Mouse (Mus musculus) kidney, adult 11 months (tissue): ENCODE data around the gene Olfr571.

Experiments
- DNase-seq: peaks from one replicate; pipeline ENCODE4 v3.0.0; 2022

Gene Olfr571

GRCm38 (mm10) chr7:102917032-102917875, at the start of gene Olfr571:
Olfr571 (minus strand) TSS chr7:102917536.
- no peak for DNase-seq

- DNase-seq: no peak
Measured at GRCm38 (mm10) chr7:102962360-102962759, 45.0 kb upstream of the Olfr571 start, which contains the start of gene Olfr576. Olfr576 (plus strand) TSS chr7:102962660.

GRCm38 (mm10) chr7:102958593-102958992, 41.3 kb upstream of the Olfr571 start, which contains the start of gene Olfr575:
Olfr575 (minus strand) TSS chr7:102958775.
- DNase-seq: no peak

GRCm38 (mm10) chr7:102958137-102958536, 40.8 kb upstream of the Olfr571 start:
- no peak for DNase-seq

- no peak for DNase-seq
Measured at GRCm38 (mm10) chr7:102950732-102951131, 33.4 kb upstream of the Olfr571 start.

GRCm38 (mm10) chr7:102948167-102948566, 30.8 kb upstream of the Olfr571 start, which contains the start of gene Olfr574:
Olfr574 (plus strand) TSS chr7:102948467.
- no peak for DNase-seq

- no peak for DNase-seq
Measured at GRCm38 (mm10) chr7:102943417-102943816, 26.1 kb upstream of the Olfr571 start.

GRCm38 (mm10) chr7:102942475-102942874, 25.1 kb upstream of the Olfr571 start, which contains the start of gene Olfr573-ps1:
Olfr573-ps1 (minus strand) TSS chr7:102942575.
- no peak for DNase-seq

GRCm38 (mm10) chr7:102927105-102927504, 9.8 kb upstream of the Olfr571 start:
- DNase-seq: no peak

- DNase-seq: no peak
Measured at GRCm38 (mm10) chr7:102924109-102924508, 6.8 kb upstream of the Olfr571 start, which contains the start of gene Olfr572. Olfr572 (plus strand) TSS chr7:102924409.

GRCm38 (mm10) chr7:102919632-102920031, 2.3 kb upstream of the Olfr571 start:
- no peak for DNase-seq

GRCm38 (mm10) chr7:102916405-102916804, 931 bp downstream of the Olfr571 start:
- no peak for DNase-seq

GRCm38 (mm10) chr7:102915261-102915660, 2.1 kb downstream of the Olfr571 start:
- no peak for DNase-seq

GRCm38 (mm10) chr7:102890782-102891181, 26.6 kb downstream of the Olfr571 start, which contains the start of gene Olfr569:
Olfr569 (minus strand) TSS chr7:102890882.
- no peak for DNase-seq

- no peak for DNase-seq
Measured at GRCm38 (mm10) chr7:102876822-102877221, 40.5 kb downstream of the Olfr571 start, which contains the start of gene Olfr568. Olfr568 (plus strand) TSS chr7:102877122.

- no peak for DNase-seq
Measured at GRCm38 (mm10) chr7:102858665-102859064, 58.7 kb downstream of the Olfr571 start, which contains the start of gene Olfr566. Olfr566 (minus strand) TSS chr7:102858765.

GRCm38 (mm10) chr7:102855807-102856206, 61.5 kb downstream of the Olfr571 start:
- no peak for DNase-seq
